Mouse (Mus musculus) kidney, embryonic 16.5 days (tissue): Measurements from ENCODE around the gene Josd1. TPM values are rescaled to one million over a fixed set of nuclear protein-coding genes. Genes with fewer than 3 reads are reported as not detected.
A peak's percentile ranks its signal among the peaks of the same experiment; 100 is the strongest.

Experiments used
- ATAC-seq: fragments of 200-750 bp; cut with Nextera tagmentation; 2 replicates; pipeline ENCODE4 v1.8.0; 2017; ENCODE audit warnings: moderate TSS enrichment; ENCODE audit not compliant: low FRiP score, low TSS enrichment
- H3K27ac ChIP-seq: fragments of 300-500 bp; sonication (generic); 2 replicates; pipeline ENCODE4 v1.5.1; 2014; ENCODE audit warnings: low read length
- H3K27me3 ChIP-seq: fragments of 300-500 bp; sonication (generic); 2 replicates; pipeline ENCODE4 v1.6.1; 2014; ENCODE audit warnings: low read length, control low read depth, mixed read lengths; ENCODE audit not compliant: insufficient read depth
- H3K36me3 ChIP-seq: fragments of 300-500 bp; sonication (generic); 2 replicates; pipeline ENCODE4 v1.6.1; 2014; ENCODE audit warnings: low read length, control low read depth, mixed read lengths; ENCODE audit not compliant: insufficient read depth
- H3K4me1 ChIP-seq: fragments of 300-500 bp; sonication (generic); 2 replicates; pipeline ENCODE4 v1.6.1; 2014; ENCODE audit warnings: low read length, control low read depth, mixed read lengths; ENCODE audit not compliant: insufficient read depth
- H3K4me2 ChIP-seq: fragments of 300-500 bp; sonication (generic); replicated peaks from 2 replicates; pipeline ENCODE4 v1.6.1; 2014; ENCODE audit warnings: low read depth, low read length
- H3K4me3 ChIP-seq: fragments of 300-500 bp; sonication (generic); 2 replicates; pipeline ENCODE4 v1.5.1; 2014; ENCODE audit warnings: mild to moderate bottlenecking, low read length
- H3K9ac ChIP-seq: fragments of 300-500 bp; sonication (generic); replicated peaks from 2 replicates; pipeline ENCODE4 v1.6.1; 2014; ENCODE audit warnings: low read length
- H3K9me3 ChIP-seq: fragments of 300-500 bp; sonication (generic); 2 replicates; pipeline ENCODE4 v1.6.1; 2016; ENCODE audit warnings: low read length, control low read depth
- WGBS: fragments of 180-500 bp; shearing (Covaris S2); extraction: QIAGEN DNeasy Blood & Tissue Kit; methylation state at CpG from one replicate; pipeline ENCODE4 v1.1.7; 2014; 5-methylcytosine and 5-hydroxymethylcytosine counted together
- polyA plus RNA-seq: library from polyadenylated mRNA; unstranded; fragments of >200 nt; fragmentation: Nextera tagmentation; extraction: Ambion mirVana; gene quantifications from 2 replicates; pipeline ENCODE4 v1.2.1, GENCODE M21; 2015

Gene Josd1
- polyA plus RNA-seq, 1 experiment from 2014 or later: 18.2 TPM

DNA sequence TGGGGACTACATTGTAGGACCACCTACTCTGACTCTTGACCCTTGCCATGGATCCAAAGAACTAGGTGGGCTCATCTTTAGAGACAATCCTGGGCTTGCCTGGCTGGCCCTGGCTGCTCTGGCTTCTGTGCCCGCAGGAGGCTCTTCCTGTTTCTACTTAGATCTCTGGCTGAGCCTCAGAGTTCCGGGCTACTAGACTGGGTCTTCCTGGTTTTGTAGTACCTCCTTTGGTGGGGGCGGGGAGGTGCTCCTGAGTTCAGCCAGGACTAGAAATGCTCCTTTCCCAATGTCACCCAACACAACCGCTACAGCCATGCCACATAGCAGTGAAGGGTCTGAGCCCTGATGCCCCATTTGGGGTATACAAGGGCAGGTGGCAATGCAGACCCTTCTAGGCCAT is 33.1 kb upstream of the Josd1 start:
- Histone ChIP-seq H3K9ac (no peak overlapping the region), H3K36me3 (peaks cover 49% of the 10 kb centered on the region)
- 86% methylated on average over 4 of the region's 4 CpGs for WGBS

DNA sequence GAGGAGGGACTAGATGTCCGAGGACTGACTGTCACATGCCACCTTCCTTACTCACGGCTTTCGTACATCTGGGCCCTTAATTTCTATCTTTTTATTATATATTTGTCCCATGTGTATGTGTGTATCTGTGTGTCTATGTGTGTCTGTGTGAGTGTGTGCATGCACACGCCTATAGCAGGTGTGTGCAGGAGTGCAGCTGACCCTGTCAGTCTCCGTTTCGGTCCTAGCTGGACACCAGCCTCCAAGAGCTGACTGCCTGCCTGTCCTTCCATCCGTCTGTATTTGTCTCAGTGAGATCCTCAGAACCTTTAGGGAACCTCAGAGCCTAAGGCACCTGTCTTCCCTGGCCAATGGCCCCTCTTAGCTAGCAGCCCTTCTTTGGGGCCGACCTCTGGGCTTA is 32.5 kb upstream of the Josd1 start:
- H3K4me1 ChIP-seq: no peaks in the 10 kb centered on the region
- H3K4me2 ChIP-seq: no peak overlapping the region
- no peaks in the 10 kb centered on the region for H3K9me3 ChIP-seq
- peaks cover 53% of the 10 kb centered on the region for H3K36me3 ChIP-seq
- no peaks in the 10 kb centered on the region for H3K27me3 ChIP-seq
- WGBS: 90% methylated on average over 8 of the region's 8 CpGs
- no peak for ATAC-seq
- no peak overlapping the region for H3K4me3 ChIP-seq
- H3K9ac ChIP-seq: no peak overlapping the region
- H3K27ac ChIP-seq: no peak overlapping the region

More for the DNA sequence above, 33.1 kb upstream of the Josd1 start:
- no peak overlapping the region for H3K4me3 ChIP-seq
- ATAC-seq: no peak
- no peaks in the 10 kb centered on the region for H3K27me3 ChIP-seq
- no peaks in the 10 kb centered on the region for H3K4me1 ChIP-seq
- H3K27ac ChIP-seq: no peak overlapping the region
- H3K4me2 ChIP-seq: no peak overlapping the region
- no peaks in the 10 kb centered on the region for H3K9me3 ChIP-seq

DNA sequence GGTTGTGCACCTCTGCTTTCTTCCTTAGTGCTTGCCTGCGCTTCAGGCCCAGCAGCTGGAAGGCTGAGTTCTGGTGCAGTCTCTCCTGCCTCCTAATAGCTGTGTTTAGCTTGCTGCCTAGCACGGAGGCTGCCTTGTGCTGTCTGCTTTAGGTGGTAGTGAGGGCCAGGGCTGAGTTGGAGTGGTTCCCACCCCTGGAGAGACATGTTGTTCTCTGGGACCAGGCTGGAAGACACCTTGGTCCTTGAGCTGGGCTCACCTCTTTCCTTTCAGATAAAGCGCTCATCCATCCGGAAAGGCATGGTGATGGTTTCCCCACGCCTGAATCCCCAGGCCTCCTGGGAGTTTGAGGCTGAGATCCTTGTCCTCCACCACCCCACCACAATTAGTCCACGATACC is 29.0 kb upstream of the Josd1 start:
- WGBS: 93% methylated on average over 6 of the region's 6 CpGs
- no peak for ATAC-seq

DNA sequence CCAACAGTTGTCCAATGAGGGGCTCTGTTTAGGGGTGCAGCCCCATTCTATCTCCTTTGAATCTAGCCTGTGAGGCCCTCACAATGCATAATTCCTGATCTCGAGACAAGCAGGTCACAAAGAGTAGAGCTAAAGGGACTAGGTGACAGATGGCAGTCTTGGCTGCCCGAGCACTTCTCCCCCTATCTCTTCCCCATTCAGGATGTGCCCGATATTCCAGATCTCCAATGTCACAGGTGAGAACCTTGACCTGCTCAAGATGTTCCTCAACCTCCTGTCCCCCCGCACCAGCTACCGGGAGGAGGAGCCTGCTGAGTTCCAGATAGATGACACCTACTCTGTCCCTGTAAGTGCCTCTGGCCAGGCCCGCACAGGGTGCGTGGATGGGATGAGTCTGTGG is 27.9 kb upstream of the Josd1 start:
- 90% methylated on average over 7 of the region's 7 CpGs for WGBS
- Histone ChIP-seq H3K27ac (no peak overlapping the region), H3K4me2 (no peak overlapping the region), H3K27me3 (no peaks in the 10 kb centered on the region), H3K9ac (no peak overlapping the region), H3K36me3 (peaks cover 68% of the 10 kb centered on the region), H3K4me1 (no peaks in the 10 kb centered on the region), H3K9me3 (no peaks in the 10 kb centered on the region), H3K4me3 (no peak overlapping the region)
- no peak for ATAC-seq

More for the DNA sequence above, 29.0 kb upstream of the Josd1 start:
- no peaks in the 10 kb centered on the region for H3K9me3 ChIP-seq
- H3K4me1 ChIP-seq: no peaks in the 10 kb centered on the region
- peaks cover 62% of the 10 kb centered on the region for H3K36me3 ChIP-seq
- no peak overlapping the region for H3K9ac ChIP-seq
- no peak overlapping the region for H3K4me3 ChIP-seq
- no peaks in the 10 kb centered on the region for H3K27me3 ChIP-seq
- no peak overlapping the region for H3K4me2 ChIP-seq
- no peak overlapping the region for H3K27ac ChIP-seq

DNA sequence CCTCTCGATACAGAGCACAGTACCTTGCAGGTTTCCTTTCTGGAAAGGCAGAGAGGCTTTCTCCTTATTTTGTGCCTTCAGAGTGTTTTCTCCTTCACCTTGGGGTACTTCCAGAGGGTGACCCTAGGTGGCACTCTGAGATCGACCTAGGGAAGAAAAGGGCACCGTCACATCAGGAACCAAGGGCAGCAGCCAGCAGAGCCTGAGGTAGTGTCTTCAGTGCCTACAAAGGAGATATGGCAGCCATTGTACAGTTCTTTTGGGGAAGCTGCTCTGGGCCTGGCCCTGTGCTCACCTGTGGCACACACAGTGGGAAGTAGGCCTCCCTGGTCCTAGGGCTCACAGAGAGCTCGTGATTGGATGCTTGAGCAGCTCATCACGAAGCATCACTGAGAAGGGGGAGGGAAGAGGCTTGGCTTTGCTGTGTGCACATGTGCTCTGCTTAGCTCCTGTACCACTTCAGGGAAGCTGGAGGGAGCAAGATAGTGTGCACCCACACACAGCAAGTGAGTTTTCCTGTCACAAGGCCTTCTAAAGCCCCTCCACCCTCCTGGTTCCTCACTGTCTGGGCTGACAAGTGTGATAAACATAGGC is 20.6 kb upstream of the Josd1 start:
- Histone ChIP-seq H3K9me3 (no peaks in the 10 kb centered on the region), H3K27me3 (no peaks in the 10 kb centered on the region), H3K27ac (no peak overlapping the region), H3K4me3 (no peak overlapping the region), H3K4me1 (no peaks in the 10 kb centered on the region), H3K9ac (no peak overlapping the region), H3K4me2 (no peak overlapping the region), H3K36me3 (peaks cover 39% of the 10 kb centered on the region)
- 86% methylated on average over 5 of the region's 5 CpGs for WGBS
- ATAC-seq: no peak

DNA sequence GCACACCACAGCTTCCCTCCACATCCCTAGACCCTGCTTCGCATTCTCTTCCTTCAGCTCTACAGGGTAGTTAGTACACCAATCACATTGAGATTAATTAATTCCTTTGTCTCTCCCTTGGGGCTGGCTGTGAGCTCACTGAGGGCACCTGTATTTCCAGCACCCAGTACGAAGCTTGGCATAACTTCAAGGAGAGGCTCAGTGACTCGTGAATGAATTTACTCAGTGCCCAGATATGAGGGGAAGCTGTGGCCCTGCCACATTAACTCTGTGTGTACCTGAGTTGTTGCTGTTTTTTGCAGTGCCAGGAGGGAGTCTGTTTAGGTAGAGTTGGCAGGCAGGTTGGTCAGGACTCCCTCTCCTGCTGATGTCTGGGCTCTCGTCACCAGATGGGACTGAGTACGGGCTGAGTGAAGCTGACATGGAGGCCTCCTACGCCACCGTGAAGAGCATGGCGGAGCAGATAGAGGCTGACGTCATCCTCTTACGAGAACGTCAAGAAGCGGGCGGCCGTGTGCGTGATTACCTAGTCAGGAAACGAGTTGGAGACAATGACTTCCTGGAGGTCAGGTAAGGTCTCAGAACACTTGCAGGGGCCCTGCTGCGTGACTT is 19.0 kb upstream of the Josd1 start:
- WGBS: 79% methylated on average over 17 of the region's 17 CpGs
- no peak for ATAC-seq
- H3K9ac ChIP-seq: no peak overlapping the region
- H3K27ac ChIP-seq: no peak overlapping the region
- H3K4me2 ChIP-seq: no peak overlapping the region
- H3K36me3 ChIP-seq: peaks cover 25% of the 10 kb centered on the region
- H3K27me3 ChIP-seq: no peaks in the 10 kb centered on the region
- H3K4me3 ChIP-seq: no peak overlapping the region
- no peaks in the 10 kb centered on the region for H3K4me1 ChIP-seq
- no peaks in the 10 kb centered on the region for H3K9me3 ChIP-seq

DNA sequence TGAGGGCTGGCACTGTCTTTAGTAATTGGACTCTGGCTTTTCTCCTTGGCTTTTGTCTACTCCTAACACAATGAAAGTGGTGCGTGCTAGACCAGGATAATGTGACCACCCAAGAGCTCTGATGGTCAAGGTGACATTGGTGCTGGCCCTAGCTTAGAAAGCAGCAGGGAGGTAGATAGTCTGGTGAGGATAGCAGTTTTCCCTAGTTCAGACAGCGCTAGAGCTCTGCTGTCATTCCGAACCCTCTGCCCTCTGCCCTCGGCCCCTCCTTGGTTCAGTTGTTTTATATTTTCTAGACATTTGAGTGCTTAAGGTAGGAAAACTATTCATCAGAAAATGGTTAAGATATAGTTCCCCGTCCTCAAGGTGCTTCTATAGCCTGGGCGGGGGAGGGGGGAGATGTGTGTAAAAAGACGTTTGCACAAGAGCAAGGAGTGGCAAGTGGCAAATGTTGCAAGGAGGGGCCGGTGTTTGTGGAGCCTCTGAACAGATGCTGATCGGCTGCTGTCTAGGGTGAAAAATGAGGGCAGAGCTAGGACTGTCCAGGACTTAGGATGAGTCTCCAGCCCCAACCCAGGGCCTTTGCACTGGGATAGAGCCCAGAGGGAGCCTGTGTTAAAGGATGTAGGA is 10.0 kb upstream of the Josd1 start:
- ATAC-seq: peak; percentile 35; the same call in 1 of the 2 replicates
- 44% methylated on average over 9 of the region's 9 CpGs for WGBS
- Histone ChIP-seq H3K4me1 (peaks cover 33% of the 10 kb centered on the region), H3K9ac (no peak overlapping the region), H3K36me3 (0 out of 2 replicates have a peak, but pooled peaks cover 3% of the 10 kb centered on the region), H3K4me3 (no peak overlapping the region), H3K27me3 (no peaks in the 10 kb centered on the region), H3K27ac (no peak overlapping the region), H3K4me2 (no peak overlapping the region), H3K9me3 (no peaks in the 10 kb centered on the region)

DNA sequence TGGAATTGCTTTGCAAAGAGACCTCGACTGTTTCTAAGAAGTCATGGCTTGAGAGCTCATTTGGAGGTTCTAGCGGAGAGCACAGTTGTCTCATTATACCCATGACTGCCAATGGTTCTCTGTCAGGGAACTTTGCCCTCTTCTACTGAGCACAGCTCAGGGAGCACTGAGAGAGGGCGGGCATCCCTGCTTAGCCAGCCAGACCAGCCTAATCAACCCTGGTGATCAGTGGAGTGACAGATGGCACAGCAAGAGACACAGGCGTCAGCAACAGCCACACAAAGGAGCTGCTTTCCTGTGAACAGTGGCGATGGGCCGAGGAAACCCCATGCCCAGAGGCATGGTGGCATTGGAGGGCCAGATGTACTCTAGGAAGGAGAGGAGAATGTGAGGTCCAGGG is 9.3 kb upstream of the Josd1 start:
- Histone ChIP-seq H3K36me3 (0 out of 2 replicates have a peak, but pooled peaks cover 3% of the 10 kb centered on the region), H3K9me3 (no peaks in the 10 kb centered on the region), H3K4me1 (peaks cover 40% of the 10 kb centered on the region), H3K27ac (peak overlapping the region; percentile 57; the same call in 1 of the 2 replicates), H3K4me3 (no peak overlapping the region), H3K4me2 (no peak overlapping the region), H3K9ac (no peak overlapping the region), H3K27me3 (no peaks in the 10 kb centered on the region)
- 61% methylated on average over 6 of the region's 6 CpGs for WGBS
- ATAC-seq: peak; percentile 65

DNA sequence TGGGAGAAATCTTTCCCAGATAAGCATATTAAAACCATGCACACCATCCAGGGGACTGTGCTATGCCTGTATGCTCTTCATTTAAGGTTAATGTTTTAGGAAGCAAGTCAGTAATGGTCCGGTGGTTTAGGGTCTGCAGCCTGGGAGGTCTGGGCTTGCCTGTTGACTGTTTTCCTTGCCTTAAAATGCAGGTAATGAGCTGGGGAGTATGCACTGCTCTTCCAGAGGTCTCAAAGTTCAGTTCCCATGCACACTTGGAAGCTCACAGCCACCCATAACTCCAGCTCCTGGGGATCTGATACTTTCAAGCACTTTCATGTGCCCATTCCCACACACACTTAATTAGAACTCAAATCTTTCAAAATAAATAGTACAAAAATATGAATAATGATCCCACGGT is 8.8 kb upstream of the Josd1 start:
- WGBS: 57% methylated on average over 2 of the region's 2 CpGs
- H3K4me2 ChIP-seq: no peak overlapping the region
- no peak overlapping the region for H3K9ac ChIP-seq
- H3K27me3 ChIP-seq: no peaks in the 10 kb centered on the region
- peak; percentile 66 for ATAC-seq
- H3K27ac ChIP-seq: peak overlapping the region; percentile 57; the same call in 1 of the 2 replicates
- H3K36me3 ChIP-seq: 0 out of 2 replicates have a peak, but pooled peaks cover 3% of the 10 kb centered on the region
- no peak overlapping the region for H3K4me3 ChIP-seq
- H3K9me3 ChIP-seq: no peaks in the 10 kb centered on the region
- H3K4me1 ChIP-seq: peaks cover 45% of the 10 kb centered on the region

DNA sequence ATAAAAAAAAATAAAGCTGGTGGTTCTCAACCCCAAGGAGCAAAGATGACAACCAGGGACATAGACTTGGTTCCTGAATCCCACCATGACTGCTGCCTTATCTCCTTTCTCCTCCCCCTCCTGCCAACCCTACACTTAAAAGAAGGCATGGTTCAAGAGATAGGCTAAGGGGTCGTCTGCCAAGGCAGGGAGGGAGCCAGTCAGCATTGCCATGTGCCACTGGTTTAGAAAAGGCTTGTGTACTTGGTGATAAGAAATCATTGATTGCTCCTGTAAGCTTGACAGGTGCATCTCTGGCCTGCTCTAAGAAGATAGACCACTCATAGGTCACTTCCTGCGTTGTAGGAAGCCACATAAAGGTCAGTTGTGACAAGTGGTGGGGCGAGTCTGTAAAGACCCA is 7.8 kb upstream of the Josd1 start:
- WGBS: 47% methylated on average over 3 of the region's 3 CpGs
- H3K9ac ChIP-seq: no peak overlapping the region
- H3K27me3 ChIP-seq: no peaks in the 10 kb centered on the region
- no peak overlapping the region for H3K27ac ChIP-seq
- H3K4me3 ChIP-seq: no peak overlapping the region
- H3K4me2 ChIP-seq: no peak overlapping the region
- H3K9me3 ChIP-seq: no peaks in the 10 kb centered on the region
- H3K4me1 ChIP-seq: peaks cover 47% of the 10 kb centered on the region
- ATAC-seq: no peak
- H3K36me3 ChIP-seq: 0 out of 2 replicates have a peak, but pooled peaks cover 3% of the 10 kb centered on the region
